Mouse (Mus musculus) MEL (cell line): ENCODE data around the gene Gm14124.
"Not testable (repeated sequence)": the region's sequence is repeated elsewhere in the genome, so short reads cannot be mapped to it uniquely, and the experiment has no call there.

Source experiments
- CTCF ChIP-seq, 3 experiments: IDR thresholded peaks in 2 of 3; conservative IDR thresholded peaks in 1 of 3; 2 replicates each; pipeline ENCODE4 v1.5.1; 2011 to 2012; ENCODE audit warnings: low read length in 3 of 3, low read depth in 2 of 3, mild to moderate bottlenecking in 2 of 3, improper control_type of control experiment in 1 of 3, inconsistent platforms in 1 of 3, mixed read lengths in 1 of 3, moderate library complexity in 1 of 3; ENCODE audit not compliant: control insufficient read depth in 1 of 3, insufficient read depth in 1 of 3, poor library complexity in 1 of 3, severe bottlenecking in 1 of 3
- GABPA ChIP-seq: IDR thresholded peaks from 2 replicates; pipeline ENCODE4 v1.6.1; 2012; ENCODE audit warnings: low read depth, mild to moderate bottlenecking, inconsistent platforms, low read length, improper control_type of control experiment, moderate library complexity
- GATA1 ChIP-seq: IDR thresholded peaks from 2 replicates; pipeline ENCODE4 v1.6.1; 2011; ENCODE audit warnings: low read depth, low read length, improper control_type of control experiment
- HCFC1 ChIP-seq: IDR thresholded peaks from 2 replicates; pipeline ENCODE4 v1.6.1; 2012; ENCODE audit warnings: low read depth, mild to moderate bottlenecking, inconsistent platforms, low read length, improper control_type of control experiment, moderate library complexity
- JUND ChIP-seq: IDR thresholded peaks from 2 replicates; pipeline ENCODE4 v1.6.1; 2011; ENCODE audit warnings: low read depth, mild to moderate bottlenecking, improper control_type of control experiment, low read length
- POLR2A ChIP-seq, 2 experiments: IDR thresholded peaks; 2 replicates each; pipeline ENCODE4 v1.6.1; 2011 to 2012; ENCODE audit warnings: low read length in 2 of 2, mild to moderate bottlenecking in 2 of 2, control low read depth in 1 of 2, improper control_type of control experiment in 1 of 2, low read depth in 1 of 2, moderate library complexity in 1 of 2; ENCODE audit not compliant: control insufficient read depth in 1 of 2, insufficient read depth in 1 of 2, poor library complexity in 1 of 2
- POLR2AphosphoS5 ChIP-seq: IDR thresholded peaks from 2 replicates; pipeline ENCODE4 v1.6.1; 2012; ENCODE audit warnings: low read depth, borderline replicate concordance, mild to moderate bottlenecking, inconsistent platforms, low read length, moderate library complexity, mixed read lengths
- SIN3A ChIP-seq: IDR thresholded peaks from 2 replicates; pipeline ENCODE4 v1.6.1; 2012; ENCODE audit warnings: low read length, improper control_type of control experiment, inconsistent platforms
- TBP ChIP-seq: IDR thresholded peaks from 2 replicates; pipeline ENCODE4 v1.8.0; 2011; ENCODE audit warnings: low read depth, low read length, improper control_type of control experiment
- TCF12 ChIP-seq: IDR thresholded peaks from 2 replicates; pipeline ENCODE4 v1.6.1; 2014; ENCODE audit warnings: low read depth, mild to moderate bottlenecking, inconsistent platforms, low read length, improper control_type of control experiment, moderate library complexity

DNA sequence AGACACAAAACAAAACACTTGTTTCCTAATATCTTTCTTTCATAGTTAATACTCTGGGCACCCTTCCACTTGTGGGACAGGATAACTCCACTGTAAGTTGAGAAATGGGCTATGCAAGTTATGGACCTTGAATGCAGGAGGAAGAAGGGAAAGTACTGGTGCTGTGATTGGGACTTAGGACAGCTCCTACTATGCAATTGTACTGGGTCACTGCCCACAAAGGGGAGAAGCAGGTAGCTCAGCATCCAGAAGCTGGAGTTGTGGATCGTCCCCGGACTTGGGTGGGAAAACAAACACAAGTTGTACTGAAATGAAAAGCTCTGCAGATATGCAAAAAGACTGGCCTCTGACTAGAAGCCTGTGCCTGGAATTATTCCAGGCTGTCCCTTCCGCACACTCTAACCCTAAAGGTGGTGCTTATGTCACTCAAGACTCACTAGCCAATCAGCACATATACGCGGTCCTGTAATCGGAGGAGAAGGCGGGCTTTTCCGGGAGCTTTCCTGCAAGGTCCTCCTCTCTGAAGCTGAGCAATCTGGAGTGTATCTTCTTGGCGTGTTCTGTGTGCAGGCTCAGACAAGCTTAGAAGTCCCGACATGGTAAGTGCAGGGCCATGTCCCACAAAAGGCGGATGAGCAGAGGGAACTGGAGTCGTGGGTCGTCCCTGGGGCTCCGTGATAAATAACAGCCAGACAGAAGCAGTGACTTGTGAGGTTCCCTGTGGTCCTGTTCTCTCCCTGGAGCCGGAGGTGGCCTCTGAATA, 39.5 kb upstream of the Gm14124 start, which contains the start of gene Zfp937:
- TF ChIP-seq SIN3A; CTCF (IDR thresholded peaks at IDR 0.05 in 2 of 3, conservative IDR thresholded peaks at IDR 0.05 in 1 of 3; ENCODE audit: control insufficient read depth in 1 of 3, insufficient read depth in 1 of 3, low read depth in 2 of 3, low read length in 3 of 3, poor library complexity in 1 of 3, severe bottlenecking in 1 of 3); POLR2AphosphoS5; GATA1; POLR2A (IDR thresholded peaks at IDR 0.05; ENCODE audit: control insufficient read depth in 1 of 2, insufficient read depth in 1 of 2, low read depth in 1 of 2, low read length in 2 of 2, poor library complexity in 1 of 2); TCF12; JUND; GABPA; TBP; HCFC1: not testable (repeated sequence)
